28 mouse cellular contexts compared by ENCODE assay signal in the genomic region with DNA sequence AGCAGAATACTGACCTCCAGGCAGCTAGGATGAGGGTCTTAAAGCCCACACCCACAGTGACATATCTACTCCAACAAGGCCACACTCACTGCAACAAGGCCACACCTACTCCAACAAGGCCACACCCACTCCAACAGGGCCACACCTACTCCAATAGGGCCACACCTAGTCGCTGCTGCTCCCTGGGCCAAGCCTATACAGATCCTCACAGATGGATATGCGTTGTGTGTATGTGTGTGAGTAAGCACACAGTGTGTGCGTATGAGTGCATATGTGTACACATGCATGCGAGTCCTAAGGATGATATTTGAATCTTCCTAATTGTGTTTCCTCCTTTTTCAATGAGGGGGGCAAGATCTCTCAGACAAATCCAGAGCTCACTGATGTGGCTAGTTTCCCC. TPM values are rescaled to one million over a fixed set of nuclear protein-coding genes. Genes with fewer than 3 reads are reported as not detected.
DNase-seq lines count a peak whose midpoint lies in the region; ATAC-seq and TF ChIP-seq lines count a peak whose summit lies in the region.
"Had no signal": no experiment of that assay in that cellular context is flagged by ENCODE, and none has a peak within 500 bp of the region (broad histone marks: within the 10 kb centered on the region; RNA-seq: fewer than 3 reads in every experiment).

No protein-coding gene starts in this region.

- TF ChIP-seq EP300 in liver, postnatal 0 days (IDR thresholded peaks at IDR 0.05; ENCODE audit: low read depth): no peak

- H3K4me1 ChIP-seq in hindbrain, embryonic 16.5 days (ENCODE audit: control insufficient read depth, insufficient read depth, low read depth, low read length): no peaks in the 10 kb centered on the region
- no peaks in the 10 kb centered on the region for H3K4me1 ChIP-seq in hindbrain, embryonic 10.5 days (replicated peaks)
- H3K4me1 ChIP-seq in liver, embryonic 11.5 days (replicated peaks; ENCODE audit: control insufficient read depth, insufficient read depth, low read length): no peaks in the 10 kb centered on the region
- H3K4me1 ChIP-seq in liver, postnatal 0 days (ENCODE audit: insufficient read depth): no peaks in the 10 kb centered on the region
- no peaks in the 10 kb centered on the region for H3K4me1 ChIP-seq in midbrain, embryonic 13.5 days (replicated peaks)
- no peaks in the 10 kb centered on the region for H3K4me1 ChIP-seq in midbrain, postnatal 0 days (ENCODE audit: insufficient read depth, low read length)
- H3K4me1 ChIP-seq: neural tube, embryonic 15.5 days had no signal

- no peaks in the 10 kb centered on the region for H3K27me3 ChIP-seq in hindbrain, embryonic 16.5 days (replicated peaks; ENCODE audit: control insufficient read depth, insufficient read depth, low read length)
- no peaks in the 10 kb centered on the region for H3K27me3 ChIP-seq in hindbrain, embryonic 10.5 days (ENCODE audit: insufficient read depth, poor library complexity, severe bottlenecking)
- H3K27me3 ChIP-seq in liver, embryonic 11.5 days (replicated peaks; ENCODE audit: control insufficient read depth, insufficient read depth, low read length): no peaks in the 10 kb centered on the region
- no peaks in the 10 kb centered on the region for H3K27me3 ChIP-seq in liver, postnatal 0 days (ENCODE audit: insufficient read depth, low read length)
- no peaks in the 10 kb centered on the region for H3K27me3 ChIP-seq in midbrain, embryonic 13.5 days
- H3K27me3 ChIP-seq in midbrain, postnatal 0 days (ENCODE audit: insufficient read depth, low read length): no peaks in the 10 kb centered on the region
- H3K27me3 ChIP-seq: neural tube, embryonic 15.5 days had no signal

- WGBS in hindbrain, embryonic 16.5 days: 94% methylated on average over 4 of the region's 4 CpGs
- 87% methylated on average over 4 of the region's 4 CpGs for WGBS in hindbrain, embryonic 10.5 days
- WGBS in liver, embryonic 11.5 days: 82% methylated on average over 4 of the region's 4 CpGs
- 83% methylated on average over 4 of the region's 4 CpGs for WGBS in liver, postnatal 0 days (ENCODE audit: insufficient replicate concordance)
- WGBS in midbrain, embryonic 13.5 days: 84% methylated on average over 4 of the region's 4 CpGs
- 85% methylated on average over 4 of the region's 4 CpGs for WGBS in midbrain, postnatal 0 days

- H3K27ac ChIP-seq in hindbrain, embryonic 16.5 days (ENCODE audit: low read depth, low read length): no peak overlapping the region
- no peak overlapping the region for H3K27ac ChIP-seq in hindbrain, embryonic 10.5 days
- H3K27ac ChIP-seq in liver, embryonic 11.5 days (ENCODE audit: low read depth, low read length): no peak overlapping the region
- H3K27ac ChIP-seq in liver, postnatal 0 days (ENCODE audit: low read depth): no peak overlapping the region
- no peak overlapping the region for H3K27ac ChIP-seq in midbrain, embryonic 13.5 days
- no peak overlapping the region for H3K27ac ChIP-seq in midbrain, postnatal 0 days (ENCODE audit: low read depth, low read length)
- H3K27ac ChIP-seq: hindbrain, postnatal 0 days; kidney, postnatal 0 days; neural tube, embryonic 15.5 days had no signal

- H3K4me2 ChIP-seq in hindbrain, embryonic 16.5 days (ENCODE audit: low read length): no peak overlapping the region
- no peak overlapping the region for H3K4me2 ChIP-seq in liver, embryonic 11.5 days
- H3K4me2 ChIP-seq in liver, postnatal 0 days (ENCODE audit: low read depth, low read length): no peak overlapping the region
- no peak overlapping the region for H3K4me2 ChIP-seq in midbrain, embryonic 13.5 days (replicated peaks)
- no peak overlapping the region for H3K4me2 ChIP-seq in midbrain, postnatal 0 days (ENCODE audit: low read depth, low read length, poor library complexity, severe bottlenecking)
- H3K4me2 ChIP-seq: neural tube, embryonic 15.5 days had no signal

- no peak overlapping the region for H3K4me3 ChIP-seq in hindbrain, embryonic 16.5 days (ENCODE audit: low read length)
- H3K4me3 ChIP-seq in hindbrain, embryonic 10.5 days: no peak overlapping the region
- no peak overlapping the region for H3K4me3 ChIP-seq in liver, embryonic 11.5 days (ENCODE audit: low read depth, low read length)
- H3K4me3 ChIP-seq in liver, postnatal 0 days (ENCODE audit: low read depth, low read length): no peak overlapping the region
- H3K4me3 ChIP-seq in midbrain, embryonic 13.5 days (replicated peaks): no peak overlapping the region
- H3K4me3 ChIP-seq in midbrain, postnatal 0 days (ENCODE audit: low read depth, low read length): no peak overlapping the region
- H3K4me3 ChIP-seq: neural tube, embryonic 15.5 days had no signal

- no peaks in the 10 kb centered on the region for H3K36me3 ChIP-seq in hindbrain, embryonic 16.5 days (ENCODE audit: control insufficient read depth, insufficient read depth, low read length)
- no peaks in the 10 kb centered on the region for H3K36me3 ChIP-seq in hindbrain, embryonic 10.5 days
- H3K36me3 ChIP-seq in liver, embryonic 11.5 days (ENCODE audit: control insufficient read depth, insufficient read depth, low read length): no peaks in the 10 kb centered on the region
- no peaks in the 10 kb centered on the region for H3K36me3 ChIP-seq in liver, postnatal 0 days (replicated peaks; ENCODE audit: insufficient read depth, low read length)
- no peaks in the 10 kb centered on the region for H3K36me3 ChIP-seq in midbrain, embryonic 13.5 days
- no peaks in the 10 kb centered on the region for H3K36me3 ChIP-seq in midbrain, postnatal 0 days (ENCODE audit: insufficient read depth, low read length)
- H3K36me3 ChIP-seq: neural tube, embryonic 15.5 days had no signal

- TF ChIP-seq CTCF in liver, postnatal 0 days (IDR thresholded peaks at IDR 0.05; ENCODE audit: low read depth): no peak
- TF ChIP-seq CTCF in midbrain, postnatal 0 days (IDR thresholded peaks at IDR 0.05): no peak

- DNase-seq in hindbrain, embryonic 10.5 days (ENCODE audit: low spot score): no peak
- DNase-seq in liver, embryonic 11.5 days (ENCODE audit: low spot score): no peak
- no peak for DNase-seq in liver, postnatal 0 days
- DNase-seq in midbrain, postnatal 0 days (ENCODE audit: low spot score): no peak
- no peak for DNase-seq in B cell, adult 2 months
- DNase-seq: adrenal gland, postnatal 25 days; cerebellum, adult 11-12 months; cerebellum, adult 9-11 months; gastrocnemius, postnatal 14 days; heart, postnatal 14 days; kidney, adult 18-20 months; kidney, postnatal 4 days; lung, adult 18-20 months; lung, postnatal 4 days; retina, postnatal 1 day; right cerebral cortex, postnatal 14 days; thymus, postnatal 14 days had no signal

- no peak overlapping the region for H3K9ac ChIP-seq in hindbrain, embryonic 16.5 days (ENCODE audit: low read depth, low read length)
- H3K9ac ChIP-seq in liver, embryonic 11.5 days (ENCODE audit: low read depth, low read length): no peak overlapping the region
- no peak overlapping the region for H3K9ac ChIP-seq in liver, postnatal 0 days (replicated peaks)
- no peak overlapping the region for H3K9ac ChIP-seq in midbrain, embryonic 13.5 days (replicated peaks)
- H3K9ac ChIP-seq in midbrain, postnatal 0 days (replicated peaks; ENCODE audit: low read length, poor library complexity, severe bottlenecking): no peak overlapping the region
- H3K9ac ChIP-seq: neural tube, embryonic 15.5 days had no signal

- 0 out of 2 replicates have a peak, but pooled peaks have one; percentile 48 for ATAC-seq in hindbrain, embryonic 16.5 days
- ATAC-seq in liver, embryonic 11.5 days (replicated peaks; ENCODE audit: low FRiP score): peak; percentile 36; the same call in 1 of the 2 replicates
- ATAC-seq in liver, postnatal 0 days: no peak
- ATAC-seq in midbrain, embryonic 13.5 days: peak; percentile 72
- no peak for ATAC-seq in midbrain, postnatal 0 days (ENCODE audit: low FRiP score)
- ATAC-seq: hindbrain, postnatal 0 days; lung, postnatal 0 days had no signal

- H3K9me3 ChIP-seq in hindbrain, embryonic 16.5 days (ENCODE audit: control insufficient read depth, low read length): no peaks in the 10 kb centered on the region
- no peaks in the 10 kb centered on the region for H3K9me3 ChIP-seq in hindbrain, embryonic 10.5 days
- no peaks in the 10 kb centered on the region for H3K9me3 ChIP-seq in liver, embryonic 11.5 days (ENCODE audit: control insufficient read depth, low read length)
- H3K9me3 ChIP-seq in liver, postnatal 0 days (ENCODE audit: low read length): no peaks in the 10 kb centered on the region
- no peaks in the 10 kb centered on the region for H3K9me3 ChIP-seq in midbrain, embryonic 13.5 days
- H3K9me3 ChIP-seq in midbrain, postnatal 0 days (ENCODE audit: low read length): no peaks in the 10 kb centered on the region
- H3K9me3 ChIP-seq: neural tube, embryonic 15.5 days had no signal

RNA-seq across cellular contexts. Expression of a gene that starts 22.1 kb away (rescaled TPM):
- not detected in 2 replicates for polyA plus RNA-seq in hindbrain, embryonic 16.5 days (2015; fragmentation: Nextera tagmentation; extraction: Ambion mirVana)
- not detected in 2 replicates for polyA plus RNA-seq in hindbrain, embryonic 10.5 days (2016; fragmentation: Nextera tagmentation; extraction: Ambion mirVana)
- polyA plus RNA-seq in liver, embryonic 11.5 days (2014; fragmentation: Nextera tagmentation; extraction: Ambion mirVana): not detected in 2 replicates
- not detected in 2 replicates for polyA plus RNA-seq in liver, postnatal 0 days (2015; fragmentation: Nextera tagmentation; extraction: Ambion mirVana)
- polyA plus RNA-seq in midbrain, embryonic 13.5 days (2015; fragmentation: Nextera tagmentation; extraction: Ambion mirVana): not detected in 2 replicates
- 0.11 and 0.28 TPM in 2 replicates for total RNA-seq in midbrain, postnatal 0 days (2014; rRNA removed)
- 0.11 and 0.96 TPM in 2 replicates for polyA plus RNA-seq in midbrain, postnatal 0 days (2015; fragmentation: Nextera tagmentation; extraction: Ambion mirVana)
- total RNA-seq: granulocyte monocyte progenitor cell, adult 5-6 weeks; heart, postnatal 14 days; hindbrain, postnatal 0 days; layer of hippocampus, adult 8-10 months; left cerebral cortex, postnatal 36 days had no signal
- polyA plus RNA-seq: hindbrain, embryonic 11.5 days; lung, postnatal 0 days; stomach, embryonic 14.5 days had no signal

RNA-seq across cellular contexts. Expression of a gene that starts 38.3 kb away (rescaled TPM):
- polyA plus RNA-seq in hindbrain, embryonic 16.5 days (2015; fragmentation: Nextera tagmentation; extraction: Ambion mirVana): 103 and 111 TPM in 2 replicates
- 48.5 and 65.4 TPM in 2 replicates for polyA plus RNA-seq in hindbrain, embryonic 10.5 days (2016; fragmentation: Nextera tagmentation; extraction: Ambion mirVana)
- 32.3 and 35.7 TPM in 2 replicates for polyA plus RNA-seq in liver, embryonic 11.5 days (2014; fragmentation: Nextera tagmentation; extraction: Ambion mirVana)
- 2,719 and 2,927 TPM in 2 replicates for polyA plus RNA-seq in liver, postnatal 0 days (2015; fragmentation: Nextera tagmentation; extraction: Ambion mirVana)
- polyA plus RNA-seq in midbrain, embryonic 13.5 days (2015; fragmentation: Nextera tagmentation; extraction: Ambion mirVana): 61.2 and 70.3 TPM in 2 replicates
- total RNA-seq in midbrain, postnatal 0 days (2014; rRNA removed): 36.6 and 40.3 TPM in 2 replicates
- 100 and 114 TPM in 2 replicates for polyA plus RNA-seq in midbrain, postnatal 0 days (2015; fragmentation: Nextera tagmentation; extraction: Ambion mirVana)

Comparison
In these comparisons a context has a peak if more than half of its experiments do, and no peak if none do; other contexts are left out.
1. ATAC-seq: peak in hindbrain, embryonic 16.5 days (single experiment), liver, embryonic 11.5 days (single experiment) and midbrain, embryonic 13.5 days (single experiment); none in liver, postnatal 0 days (single experiment) and midbrain, postnatal 0 days (single experiment).
2. RNA of a gene that starts 38.3 kb away (polyA plus RNA-seq): 2,719 to 2,927 TPM in liver, postnatal 0 days; 103 to 111 TPM in hindbrain, embryonic 16.5 days, 100 to 114 TPM in midbrain, postnatal 0 days, 61.2 to 70.3 TPM in midbrain, embryonic 13.5 days, 48.5 to 65.4 TPM in hindbrain, embryonic 10.5 days and 32.3 to 35.7 TPM in liver, embryonic 11.5 days; every median in the first group is over 10 times any median in the second.